Mouse (Mus musculus) megakaryocyte-erythroid progenitor cell, adult 5-6 weeks (primary cell): Measurements from ENCODE around the gene Tnfsf8. TPM values are rescaled to one million over a fixed set of nuclear protein-coding genes. Genes with fewer than 3 reads are reported as not detected.

ENCODE experiments used
- ATAC-seq: replicated peaks from 2 replicates; pipeline ENCODE4 v1.8.0; 2016; ENCODE audit warnings: mild to moderate bottlenecking, inconsistent platforms; ENCODE audit not compliant: severe bottlenecking, poor library complexity, low FRiP score, low TSS enrichment
- total RNA-seq, 2 experiments: library from RNA; stranded (forward) in 1 of 2; stranded (reverse) in 1 of 2; fragments of 200-1000, 215-1000 nt in 1 of 2; fragments of >200 nt in 1 of 2; fragmentation: Nextera tagmentation in 1 of 2; gene quantifications; 2 replicates each; pipeline ENCODE4 v1.2.3; 2014 to 2017

The Tnfsf8 gene
- total RNA-seq, 2 experiments from 2014 or later, result 0.68 to 1.1 TPM

DNA sequence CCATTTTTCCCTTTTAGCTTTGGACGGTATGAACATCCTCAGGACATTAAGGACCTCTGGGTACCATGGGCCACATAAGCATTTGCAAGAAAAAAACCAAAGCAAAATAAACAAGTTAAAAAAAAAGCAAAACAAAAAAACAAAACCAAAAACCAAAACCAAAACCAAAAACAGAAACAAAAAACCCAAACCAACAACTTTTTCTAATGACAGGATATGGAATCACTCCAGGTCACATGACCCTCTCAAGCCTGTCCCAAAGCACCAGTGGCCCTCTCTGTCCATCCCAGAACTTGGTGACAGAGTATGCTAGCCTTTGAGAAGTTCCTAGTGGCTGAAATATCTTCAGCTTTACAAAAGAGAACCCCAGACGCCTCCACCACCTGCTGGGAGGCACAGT, 15.4 kb downstream of the Tnfsf8 start:
- ATAC-seq, result no peak

DNA sequence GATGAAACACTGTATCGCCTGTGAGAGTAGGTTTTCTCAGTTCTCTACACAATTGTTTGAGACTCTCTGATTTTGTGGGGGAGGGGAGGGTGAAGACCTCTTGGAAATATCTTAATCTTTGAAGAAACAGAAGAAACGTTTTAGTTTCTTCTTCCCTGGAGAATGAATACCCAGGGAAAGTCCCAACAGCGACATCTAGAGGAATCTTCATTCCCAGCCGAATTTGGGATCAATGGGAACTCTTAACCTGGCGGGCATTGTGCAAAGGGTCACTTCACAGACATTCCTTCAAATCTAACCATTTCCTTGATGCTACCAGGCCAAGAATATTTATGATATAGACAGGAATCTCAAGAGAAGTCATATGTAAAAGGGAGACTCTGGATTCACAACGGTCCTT, 17.2 kb downstream of the Tnfsf8 start:
- ATAC-seq, result no peak

GRCm38 (mm10) chr4:63842278-63842677, 18.9 kb downstream of the Tnfsf8 start:
- no peak for ATAC-seq

DNA sequence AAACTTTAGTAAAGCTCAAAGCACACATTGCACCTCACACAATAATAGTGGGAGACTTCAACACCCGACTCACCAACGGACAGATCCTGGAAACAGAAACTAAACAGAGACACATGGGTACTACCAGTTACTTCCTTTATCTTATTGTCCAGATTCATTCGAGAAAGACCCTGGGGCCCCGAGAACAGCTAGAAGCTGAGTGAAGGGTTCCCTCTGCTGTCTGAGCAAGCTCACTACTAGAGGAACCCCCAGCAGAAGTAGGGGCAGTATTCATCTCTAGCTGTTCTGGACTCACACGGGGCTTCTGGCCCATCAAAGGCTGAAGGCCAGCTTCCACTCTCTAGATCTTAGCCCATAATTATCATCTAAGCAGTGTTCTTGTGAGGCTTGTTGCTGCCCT, 20.7 kb downstream of the Tnfsf8 start:
- ATAC-seq, result no peak

DNA sequence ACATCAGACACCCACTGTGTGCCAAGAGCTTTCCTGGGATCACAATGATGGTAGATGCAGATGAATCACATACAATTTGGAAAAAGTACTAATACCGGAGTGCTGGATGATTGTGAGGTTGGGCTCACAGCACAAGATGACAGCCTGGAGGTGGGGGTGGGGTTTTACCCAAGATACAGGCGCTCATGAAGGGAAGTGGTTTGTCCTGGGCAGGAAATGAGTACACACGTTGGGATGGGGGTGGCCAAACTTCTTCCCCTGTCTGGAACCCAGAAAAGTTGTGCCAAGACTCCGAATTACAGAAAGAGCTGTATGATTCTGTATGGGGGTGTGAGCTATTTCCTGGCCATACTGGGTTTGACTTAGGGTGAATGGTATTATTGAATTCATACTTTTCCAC, 38.0 kb downstream of the Tnfsf8 start:
- ATAC-seq, result no peak

GRCm38 (mm10) chr4:63817505-63817904, 43.6 kb downstream of the Tnfsf8 start:
- ATAC-seq, result no peak

DNA sequence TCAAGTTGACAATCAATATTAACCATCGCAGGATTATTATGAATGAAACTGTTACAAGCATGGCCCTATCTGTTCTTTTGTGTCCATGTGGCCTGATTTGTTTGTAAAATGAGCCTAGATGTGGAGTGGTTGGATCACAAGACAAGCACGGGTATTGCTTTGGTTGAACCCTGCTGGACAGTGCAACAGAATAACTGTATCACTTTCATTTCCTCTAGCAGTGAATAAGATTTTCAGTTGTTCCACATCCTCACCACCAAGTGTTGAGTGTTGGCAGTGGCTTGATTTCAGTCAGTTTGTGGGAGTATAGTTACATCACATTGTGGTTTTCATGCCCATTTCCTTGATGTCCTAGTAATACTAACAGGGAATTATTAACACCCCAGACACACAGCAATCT, 45.5 kb downstream of the Tnfsf8 start:
- ATAC-seq, result no peak

- ATAC-seq, result no peak
These were observed 63.1 kb downstream of the Tnfsf8 start for GRCm38 (mm10) chr4:63798083-63798482.

DNA sequence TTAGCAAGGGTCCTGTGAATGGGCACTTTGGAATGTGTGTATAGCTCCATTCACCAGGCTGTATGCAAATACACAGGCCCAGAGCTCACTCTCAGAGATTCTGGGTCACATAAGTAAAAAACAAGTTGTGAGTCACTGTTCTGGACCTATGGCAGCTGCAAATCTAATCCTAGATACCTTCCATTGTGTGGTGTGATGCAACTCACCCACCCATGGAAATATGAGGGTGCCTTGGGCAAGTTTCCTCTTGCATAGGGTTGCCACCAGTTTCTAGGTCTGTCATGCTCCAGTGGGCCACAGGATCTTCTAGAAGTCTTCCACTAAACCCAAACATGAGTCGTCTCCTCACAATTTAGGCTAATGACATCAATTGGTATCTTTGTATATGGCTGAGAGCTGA, 64.6 kb downstream of the Tnfsf8 start:
- no peak for ATAC-seq

- ATAC-seq, result no peak
These were observed 68.8 kb downstream of the Tnfsf8 start for GRCm38 (mm10) chr4:63792328-63792727.

- ATAC-seq, result no peak
These were observed 75.7 kb downstream of the Tnfsf8 start for GRCm38 (mm10) chr4:63785466-63785865.

GRCm38 (mm10) chr4:63783826-63784225, 77.3 kb downstream of the Tnfsf8 start:
- ATAC-seq, result no peak

- ATAC-seq, result no peak
These were observed 78.1 kb downstream of the Tnfsf8 start for GRCm38 (mm10) chr4:63782970-63783613.

Other genes starting within 250 kb of the Tnfsf8 start
- not detected in 2 replicates for gene Tex48, start 238.9 kb downstream of the Tnfsf8 start, total RNA-seq (2014; fragmentation: Nextera tagmentation)
- not detected in 2 replicates for gene Tex48, start 238.9 kb downstream of the Tnfsf8 start, total RNA-seq (2017)
- gene Gm11214, start 198.0 kb downstream of the Tnfsf8 start, total RNA-seq (2014; fragmentation: Nextera tagmentation), result not detected in 2 replicates
- gene Gm11214, start 198.0 kb downstream of the Tnfsf8 start, total RNA-seq (2017), result not detected in 2 replicates
- gene Tnfsf15, start 116.2 kb downstream of the Tnfsf8 start, total RNA-seq (2014; fragmentation: Nextera tagmentation), result not detected in 2 replicates
- not detected in 2 replicates for gene Tnfsf15, start 116.2 kb downstream of the Tnfsf8 start, total RNA-seq (2017)
- gene Tnc, start 185.7 kb upstream of the Tnfsf8 start, total RNA-seq (2014; fragmentation: Nextera tagmentation), result not detected in 2 replicates
- gene Tnc, start 185.7 kb upstream of the Tnfsf8 start, total RNA-seq (2017), result 0.08 TPM in 1 of 2 replicates, not detected in the other